Mouse (Mus musculus): Measurements from ENCODE around the gene Adamts8. TPM values are rescaled to one million over a fixed set of nuclear protein-coding genes. Genes with fewer than 3 reads are reported as not detected.

The Adamts8 gene
- polyA plus RNA-seq, 1 experiment from 2014 or later, result 0.49 TPM

DNA sequence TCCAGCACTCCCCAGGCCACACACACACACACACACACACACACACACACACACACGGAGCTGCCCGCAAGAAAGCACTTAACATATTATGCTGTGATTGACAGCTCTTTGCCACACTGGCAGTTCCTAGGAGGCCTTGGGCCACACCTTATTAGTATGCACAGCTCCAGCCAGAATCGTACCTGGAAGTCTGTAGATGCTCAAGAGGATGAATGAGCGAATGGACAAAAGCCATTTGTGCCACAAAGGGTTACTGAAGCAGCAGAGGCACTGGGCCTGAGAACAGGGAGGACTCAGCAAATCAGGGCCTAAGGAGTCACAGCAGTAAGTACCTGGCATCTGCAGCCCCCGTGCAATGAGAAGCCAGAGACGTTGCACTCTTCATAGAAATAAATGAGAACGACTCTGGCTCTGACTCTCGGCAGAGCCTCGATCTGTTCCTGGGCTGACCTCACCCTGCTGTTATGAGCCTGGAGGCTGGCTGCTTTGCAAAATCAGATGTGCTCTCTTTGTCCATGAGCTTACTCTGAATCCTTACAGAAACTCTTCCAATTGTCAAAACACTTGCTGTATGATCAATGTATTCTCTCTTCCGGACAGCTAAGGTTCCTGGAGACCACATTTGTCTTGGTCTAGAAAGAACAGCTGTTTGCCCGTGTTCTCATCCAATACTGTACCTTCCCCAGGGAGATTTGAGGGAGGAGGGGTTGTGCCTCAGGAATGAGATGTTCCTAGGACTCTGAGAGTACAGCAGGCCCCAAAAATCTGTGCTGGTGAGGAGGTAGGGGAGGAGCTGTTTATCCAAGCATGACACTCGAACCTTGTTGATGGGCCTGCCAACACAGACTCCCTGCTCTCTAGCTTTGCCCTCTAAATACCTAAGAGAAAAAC, 23.7 kb upstream of the Adamts8 start:
- Histone ChIP-seq H3K36me3 (ENCODE audit: control insufficient read depth, insufficient read depth, low read length) (no peaks in the 10 kb centered on the region), H3K4me3 (ENCODE audit: low read depth, low read length) (no peak overlapping the region), H3K27me3 (ENCODE audit: control insufficient read depth, insufficient read depth, low read length) (peaks cover 26% of the 10 kb centered on the region), H3K27ac (ENCODE audit: low read depth, low read length) (no peak overlapping the region), H3K9me3 (ENCODE audit: control insufficient read depth, low read length) (no peaks in the 10 kb centered on the region), H3K4me2 (ENCODE audit: low read depth, low read length, severe bottlenecking) (no peak overlapping the region), H3K4me1 (replicated peaks; ENCODE audit: control insufficient read depth, insufficient read depth, low read length) (peaks cover 5% of the 10 kb centered on the region; the same call in 1 of the 2 replicates), H3K9ac (ENCODE audit: low read length) (no peak overlapping the region)
- WGBS, result 61% methylated on average over 12 of the region's 12 CpGs
- DNase-seq (ENCODE audit: low spot score), result no peak
- no peak for ATAC-seq (replicated peaks; ENCODE audit: low FRiP score)

DNA sequence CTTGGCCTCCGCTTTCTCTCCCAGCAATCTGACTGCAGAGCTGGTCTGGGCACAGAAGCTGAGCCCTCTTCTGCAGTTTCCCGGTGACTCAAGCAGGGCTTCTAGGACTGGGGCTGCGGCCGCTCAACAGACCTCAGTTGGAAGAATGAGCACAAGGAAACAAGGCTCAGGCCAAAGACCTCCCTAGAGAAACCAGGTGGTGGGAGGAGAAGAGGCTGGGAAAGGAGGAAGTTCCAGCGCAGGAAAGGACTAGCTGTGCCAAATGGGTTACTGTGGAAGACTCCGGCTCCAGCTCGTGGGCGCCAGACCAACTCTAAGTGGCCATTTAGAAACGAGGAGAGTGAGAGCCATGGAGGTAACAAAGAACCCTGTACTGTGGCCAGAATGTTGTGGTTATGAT, 22.7 kb upstream of the Adamts8 start:
- ATAC-seq (replicated peaks; ENCODE audit: low FRiP score) (no peak), DNase-seq (ENCODE audit: low spot score) (no peak)
- no peak overlapping the region for H3K9ac ChIP-seq (ENCODE audit: low read length)
- no peaks in the 10 kb centered on the region for H3K36me3 ChIP-seq (ENCODE audit: control insufficient read depth, insufficient read depth, low read length)
- H3K27me3 ChIP-seq (ENCODE audit: control insufficient read depth, insufficient read depth, low read length), result peaks cover 27% of the 10 kb centered on the region
- 90% methylated on average over 9 of the region's 9 CpGs for WGBS
- H3K4me2 ChIP-seq (ENCODE audit: low read depth, low read length, severe bottlenecking), result no peak overlapping the region
- H3K27ac ChIP-seq (ENCODE audit: low read depth, low read length), result no peak overlapping the region
- peaks cover 5% of the 10 kb centered on the region; the same call in 1 of the 2 replicates for H3K4me1 ChIP-seq (replicated peaks; ENCODE audit: control insufficient read depth, insufficient read depth, low read length)
- H3K4me3 ChIP-seq (ENCODE audit: low read depth, low read length), result no peak overlapping the region
- no peaks in the 10 kb centered on the region for H3K9me3 ChIP-seq (ENCODE audit: control insufficient read depth, low read length)

DNA sequence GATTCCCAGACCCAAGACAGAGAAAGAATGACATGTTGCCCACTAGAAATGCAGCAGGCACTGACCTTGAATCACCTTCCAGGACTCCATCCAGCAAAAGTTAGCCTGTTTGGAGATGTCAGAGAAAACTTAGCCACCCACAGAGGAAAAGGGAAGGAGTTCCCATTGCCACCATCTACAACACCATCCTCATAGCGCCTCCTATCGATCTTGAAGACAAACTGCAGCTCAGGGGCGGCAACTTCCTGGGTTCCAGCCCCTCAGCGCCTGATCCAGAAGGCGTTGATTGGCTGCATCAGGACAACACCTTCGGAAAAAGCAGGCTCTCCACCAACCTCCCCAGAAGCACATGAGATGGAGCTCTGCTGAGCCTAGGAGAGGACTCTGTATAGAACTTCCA, 21.6 kb upstream of the Adamts8 start:
- H3K4me2 ChIP-seq (ENCODE audit: low read depth, low read length, severe bottlenecking), result no peak overlapping the region
- H3K27ac ChIP-seq (ENCODE audit: low read depth, low read length), result no peak overlapping the region
- ATAC-seq (replicated peaks; ENCODE audit: low FRiP score) (no peak), DNase-seq (ENCODE audit: low spot score) (peak; percentile 68)
- no peak overlapping the region for H3K9ac ChIP-seq (ENCODE audit: low read length)
- peaks cover 5% of the 10 kb centered on the region; the same call in 1 of the 2 replicates for H3K4me1 ChIP-seq (replicated peaks; ENCODE audit: control insufficient read depth, insufficient read depth, low read length)
- H3K36me3 ChIP-seq (ENCODE audit: control insufficient read depth, insufficient read depth, low read length), result no peaks in the 10 kb centered on the region
- WGBS, result 17% methylated on average over 6 of the region's 6 CpGs
- H3K4me3 ChIP-seq (ENCODE audit: low read depth, low read length), result no peak overlapping the region
- no peaks in the 10 kb centered on the region for H3K9me3 ChIP-seq (ENCODE audit: control insufficient read depth, low read length)
- peaks cover 27% of the 10 kb centered on the region for H3K27me3 ChIP-seq (ENCODE audit: control insufficient read depth, insufficient read depth, low read length)

DNA sequence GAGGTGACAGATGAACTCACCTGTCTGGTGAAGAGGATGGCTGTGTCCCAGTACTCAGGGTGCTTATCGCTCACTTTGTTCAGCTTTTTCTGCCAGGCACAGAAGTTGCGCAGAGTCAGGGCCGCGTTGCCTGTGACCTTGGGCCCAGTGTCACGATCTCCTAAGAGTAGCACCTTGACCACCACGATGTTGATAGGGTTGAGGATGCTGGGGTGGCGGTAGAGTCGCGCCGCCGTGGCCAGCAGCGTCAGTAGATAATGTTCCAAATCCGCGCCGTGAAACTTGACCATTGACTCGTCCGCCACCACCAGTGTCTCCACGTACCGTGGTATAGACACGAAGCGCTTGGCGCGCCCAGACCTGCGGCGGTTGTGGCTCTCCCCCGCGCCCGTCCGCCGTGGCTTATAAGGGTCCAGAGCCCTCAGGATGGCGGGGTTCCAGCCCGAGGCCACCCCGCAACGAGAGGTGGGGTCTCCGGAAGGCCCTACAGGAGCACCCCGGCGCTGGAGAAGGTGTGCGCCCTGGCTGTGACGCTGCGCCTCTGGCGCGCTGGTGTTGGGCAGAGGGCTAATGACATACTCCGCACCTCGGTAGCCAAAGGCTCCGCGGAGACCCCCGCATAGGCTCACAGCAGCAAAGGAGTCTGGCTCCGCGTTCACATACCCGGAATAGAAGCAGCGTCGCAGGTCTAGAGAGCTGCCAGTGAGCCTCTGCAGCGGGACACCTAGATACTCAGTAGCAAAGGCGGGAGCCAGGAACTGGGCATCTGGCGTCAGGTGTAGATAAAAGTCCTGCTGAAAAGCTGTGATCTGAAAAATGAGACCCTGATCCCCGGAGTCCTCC, 20.9 kb upstream of the Adamts8 start:
- peak overlapping the region; percentile 85 for H3K4me2 ChIP-seq (ENCODE audit: low read depth, low read length, severe bottlenecking)
- H3K9ac ChIP-seq (ENCODE audit: low read length), result peak overlapping the region; percentile 49; the same call in 1 of the 2 replicates
- peak overlapping the region; percentile 53 for H3K4me3 ChIP-seq (ENCODE audit: low read depth, low read length)
- ATAC-seq (replicated peaks; ENCODE audit: low FRiP score) (peak; percentile 36; the same call in 1 of the 2 replicates), DNase-seq (ENCODE audit: low spot score) (no peak)
- no peak overlapping the region for H3K27ac ChIP-seq (ENCODE audit: low read depth, low read length)
- H3K27me3 ChIP-seq (ENCODE audit: control insufficient read depth, insufficient read depth, low read length), result peaks cover 27% of the 10 kb centered on the region
- no peaks in the 10 kb centered on the region for H3K9me3 ChIP-seq (ENCODE audit: control insufficient read depth, low read length)
- WGBS, result 4% methylated on average over 56 of the region's 56 CpGs
- peaks cover 5% of the 10 kb centered on the region; the same call in 1 of the 2 replicates for H3K4me1 ChIP-seq (replicated peaks; ENCODE audit: control insufficient read depth, insufficient read depth, low read length)
- H3K36me3 ChIP-seq (ENCODE audit: control insufficient read depth, insufficient read depth, low read length), result no peaks in the 10 kb centered on the region

DNA sequence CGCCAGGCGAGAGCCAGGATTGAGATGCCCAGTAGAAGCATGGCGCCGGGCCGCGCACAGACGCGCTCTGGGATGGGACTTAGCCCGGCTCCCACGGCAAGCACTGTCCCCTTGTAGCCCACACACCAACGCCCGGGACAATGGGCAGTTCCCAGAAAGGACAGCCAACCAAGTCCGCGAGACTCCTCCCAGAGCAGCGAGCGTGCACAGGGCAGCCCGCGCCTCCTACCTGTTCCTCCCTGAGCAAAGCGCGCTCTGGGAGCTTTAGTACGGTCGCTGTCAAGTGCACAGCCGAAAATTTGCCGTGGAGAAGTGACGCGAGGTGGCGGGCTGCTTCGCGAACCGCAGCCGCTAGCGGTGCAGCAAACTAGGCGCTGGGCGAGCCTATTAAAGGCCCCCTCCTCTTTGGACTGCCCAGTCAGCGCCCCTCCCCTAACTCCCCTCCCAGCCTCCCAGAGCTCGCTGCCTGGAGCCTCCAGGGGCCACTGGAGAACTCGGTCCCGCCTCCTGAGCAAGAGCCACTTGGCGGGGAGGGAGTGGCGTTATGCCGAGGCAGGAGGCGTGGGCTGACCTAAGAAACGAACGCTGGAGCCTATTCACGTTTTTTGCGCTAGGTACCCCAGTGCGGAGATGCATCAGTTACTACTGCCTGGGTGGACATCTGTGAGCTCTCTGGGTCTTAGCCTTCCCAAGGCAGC, 20.0 kb upstream of the Adamts8 start, which contains the start of gene Adamts15:
Gene Adamts15 (minus strand): TSS at position 256 of the 698 bp plus-strand sequence.
- DNase-seq (ENCODE audit: low spot score), result peak; percentile 86
- under 1% methylated on average over 46 of the region's 47 CpGs for WGBS
- peak; percentile 89 for ATAC-seq (replicated peaks; ENCODE audit: low FRiP score)
- H3K36me3 ChIP-seq (ENCODE audit: control insufficient read depth, insufficient read depth, low read length), result no peaks in the 10 kb centered on the region
- no peaks in the 10 kb centered on the region for H3K9me3 ChIP-seq (ENCODE audit: control insufficient read depth, low read length)
- H3K27ac ChIP-seq (ENCODE audit: low read depth, low read length), result no peak within 1 kb of the TSS
- H3K27me3 ChIP-seq (ENCODE audit: control insufficient read depth, insufficient read depth, low read length), result peaks cover 27% of the 10 kb centered on the region
- H3K4me2 ChIP-seq (ENCODE audit: low read depth, low read length, severe bottlenecking), result peak within 1 kb of the TSS; percentile 85
- H3K4me1 ChIP-seq (replicated peaks; ENCODE audit: control insufficient read depth, insufficient read depth, low read length), result peaks cover 5% of the 10 kb centered on the region; the same call in 1 of the 2 replicates
- H3K9ac ChIP-seq (ENCODE audit: low read length), result peak within 1 kb of the TSS; percentile 49
- peak within 1 kb of the TSS; percentile 53 for H3K4me3 ChIP-seq (ENCODE audit: low read depth, low read length)

DNA sequence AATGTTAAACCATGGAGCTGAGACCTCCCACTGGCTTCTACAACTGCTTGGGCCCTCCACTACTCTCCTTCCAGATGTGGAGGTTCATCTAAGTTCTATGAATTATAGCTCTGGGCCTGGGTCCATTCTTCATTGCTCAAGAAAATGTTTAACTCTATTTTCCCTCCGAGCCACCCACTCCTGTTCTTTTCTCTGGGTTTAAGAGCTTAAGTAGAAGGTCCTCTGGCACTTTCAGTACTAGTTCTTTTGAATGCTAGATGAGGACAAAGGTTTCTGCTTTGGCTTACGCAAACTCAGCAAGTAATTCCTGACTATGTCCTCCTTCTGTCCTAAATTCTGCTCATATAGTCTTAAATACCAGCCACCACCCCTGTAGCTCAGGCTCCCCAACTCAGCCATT, 13.6 kb upstream of the Adamts8 start:
- Histone ChIP-seq H3K4me2 (ENCODE audit: low read depth, low read length, severe bottlenecking) (no peak overlapping the region), H3K9me3 (ENCODE audit: control insufficient read depth, low read length) (no peaks in the 10 kb centered on the region), H3K4me3 (ENCODE audit: low read depth, low read length) (no peak overlapping the region), H3K27me3 (ENCODE audit: control insufficient read depth, insufficient read depth, low read length) (no peaks in the 10 kb centered on the region; the same call in 1 of the 2 replicates), H3K9ac (ENCODE audit: low read length) (no peak overlapping the region), H3K4me1 (replicated peaks; ENCODE audit: control insufficient read depth, insufficient read depth, low read length) (no peaks in the 10 kb centered on the region), H3K36me3 (ENCODE audit: control insufficient read depth, insufficient read depth, low read length) (no peaks in the 10 kb centered on the region), H3K27ac (ENCODE audit: low read depth, low read length) (no peak overlapping the region)
- DNase-seq (ENCODE audit: low spot score), result no peak
- ATAC-seq (replicated peaks; ENCODE audit: low FRiP score), result no peak
- WGBS, result 88% methylated on average over 2 of the region's 2 CpGs

DNA sequence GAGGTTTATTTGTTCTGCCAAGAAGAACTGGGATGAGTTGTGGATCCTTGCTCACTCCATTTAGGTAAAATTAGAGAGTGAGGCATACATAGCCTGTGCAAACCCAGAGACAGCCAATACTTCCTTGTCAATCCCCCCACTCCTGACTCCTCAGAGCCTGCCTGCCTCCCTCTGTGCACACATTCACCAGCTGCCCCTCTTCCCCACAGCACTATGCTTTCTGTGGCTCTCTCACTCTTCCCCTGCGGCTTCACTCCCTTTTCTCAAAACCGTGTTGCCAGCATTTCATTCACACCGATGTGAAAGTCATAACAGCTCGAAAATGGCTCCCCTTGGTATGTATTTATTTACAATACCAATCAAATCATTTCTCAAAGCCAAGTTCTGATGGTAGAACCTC, 10.0 kb upstream of the Adamts8 start:
- Histone ChIP-seq H3K9ac (ENCODE audit: low read length) (no peak overlapping the region), H3K4me3 (ENCODE audit: low read depth, low read length) (no peak overlapping the region), H3K27ac (ENCODE audit: low read depth, low read length) (no peak overlapping the region), H3K9me3 (ENCODE audit: control insufficient read depth, low read length) (no peaks in the 10 kb centered on the region), H3K27me3 (ENCODE audit: control insufficient read depth, insufficient read depth, low read length) (no peaks in the 10 kb centered on the region), H3K36me3 (ENCODE audit: control insufficient read depth, insufficient read depth, low read length) (no peaks in the 10 kb centered on the region), H3K4me1 (replicated peaks; ENCODE audit: control insufficient read depth, insufficient read depth, low read length) (no peaks in the 10 kb centered on the region), H3K4me2 (ENCODE audit: low read depth, low read length, severe bottlenecking) (no peak overlapping the region)
- DNase-seq (ENCODE audit: low spot score), result no peak
- WGBS, result 83% methylated on average over 4 of the region's 4 CpGs
- ATAC-seq (replicated peaks; ENCODE audit: low FRiP score), result no peak

DNA sequence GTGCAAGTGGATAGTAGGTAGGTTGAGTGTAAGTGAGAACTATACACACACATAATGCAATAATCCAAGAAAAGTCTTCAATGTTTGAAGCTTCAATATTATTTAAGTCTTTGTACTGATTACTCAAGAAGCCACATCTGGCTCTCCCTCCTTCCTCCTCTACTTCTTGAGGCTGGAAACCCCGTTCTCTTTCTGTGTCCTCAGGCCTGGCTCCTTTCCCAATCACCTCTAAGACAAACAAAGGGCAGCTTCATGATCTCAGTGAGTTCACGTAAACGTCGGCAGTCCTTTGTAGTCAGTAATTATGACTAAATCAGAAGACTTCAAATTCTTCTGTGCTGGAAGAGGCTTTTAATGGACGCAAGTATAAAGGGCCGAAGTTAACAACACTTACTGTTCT, 7.5 kb upstream of the Adamts8 start:
- Histone ChIP-seq H3K9ac (ENCODE audit: low read length) (no peak overlapping the region), H3K4me2 (ENCODE audit: low read depth, low read length, severe bottlenecking) (no peak overlapping the region), H3K4me1 (replicated peaks; ENCODE audit: control insufficient read depth, insufficient read depth, low read length) (no peaks in the 10 kb centered on the region), H3K27ac (ENCODE audit: low read depth, low read length) (no peak overlapping the region), H3K4me3 (ENCODE audit: low read depth, low read length) (no peak overlapping the region), H3K27me3 (ENCODE audit: control insufficient read depth, insufficient read depth, low read length) (no peaks in the 10 kb centered on the region), H3K9me3 (ENCODE audit: control insufficient read depth, low read length) (no peaks in the 10 kb centered on the region), H3K36me3 (ENCODE audit: control insufficient read depth, insufficient read depth, low read length) (no peaks in the 10 kb centered on the region)
- no peak for DNase-seq (ENCODE audit: low spot score)
- 77% methylated on average over 6 of the region's 6 CpGs for WGBS
- no peak for ATAC-seq (replicated peaks; ENCODE audit: low FRiP score)

All from forebrain, embryonic 11.5 days (tissue).